Mouse (Mus musculus) lung, adult 2 months (tissue): Measurements from ENCODE around the gene Nek8. TPM values are rescaled to one million over a fixed set of nuclear protein-coding genes. Genes with fewer than 3 reads are reported as not detected.

Experiments
- DNase-seq: peaks from one replicate; pipeline ENCODE4 v3.0.0; 2022
- H3K4me1 ChIP-seq: fragments of 200-500 bp; 2 replicates; pipeline ENCODE4 v1.6.1; 2011; ENCODE audit warnings: low read length; ENCODE audit not compliant: control insufficient read depth, insufficient read depth
- H3K4me3 ChIP-seq: fragments of 200-500 bp; replicated peaks from 2 replicates; pipeline ENCODE3; 2011; ENCODE audit warnings: low read depth, mild to moderate bottlenecking, control low read depth, low read length; ENCODE audit errors: extremely low read depth
- CTCF ChIP-seq: fragments of 200-500 bp; IDR thresholded peaks from 2 replicates; pipeline ENCODE4 v1.5.1; 2011; ENCODE audit warnings: mild to moderate bottlenecking, low read length, control low read depth; ENCODE audit not compliant: insufficient read depth
- POLR2A ChIP-seq: fragments of 200-500 bp; IDR thresholded peaks from 2 replicates; pipeline ENCODE4 v1.6.1; 2011; ENCODE audit warnings: low read depth, mild to moderate bottlenecking, control low read depth, low read length, borderline replicate concordance; ENCODE audit errors: extremely low read depth
- WGBS: fragments of 180-500 bp; shearing (Covaris S2); methylation state at CpG from one replicate; pipeline ENCODE4 v1.1.7; 2018; 5-methylcytosine and 5-hydroxymethylcytosine counted together
- polyA plus RNA-seq: library from polyadenylated mRNA; depleted of rRNA; stranded (reverse); fragments of >200 nt; gene quantifications from 2 replicates; pipeline ENCODE4 v1.2.3, GENCODE M21; 2012

Gene Nek8
- polyA plus RNA-seq, 1 experiment, result 18.9 TPM

- 0% methylated on average over 10 of the region's 10 CpGs for WGBS
- TF ChIP-seq POLR2A (no peak), CTCF (no peak)
- no peak for DNase-seq
- Histone ChIP-seq H3K4me1 (peaks cover 3% of the 10 kb centered on the region; the same call in 1 of the 2 replicates), H3K4me3 (peak overlapping the region; percentile 29)
Observed at GRCm38 (mm10) chr11:78177437-78177836, 962 bp upstream of the Nek8 start.

GRCm38 (mm10) chr11:78176905-78177331, 443 bp upstream of the Nek8 start:
- H3K4me1 ChIP-seq, result peaks cover 3% of the 10 kb centered on the region; the same call in 1 of the 2 replicates
- TF ChIP-seq CTCF, result no peak
- no peak for TF ChIP-seq POLR2A
- peak overlapping the region; percentile 96 for H3K4me3 ChIP-seq
- under 1% methylated on average over 23 of the region's 23 CpGs for WGBS
- no peak for DNase-seq

GRCm38 (mm10) chr11:78175771-78176401, 589 bp downstream of the Nek8 start:
- TF ChIP-seq CTCF, result no peak
- TF ChIP-seq POLR2A, result no peak
- no peak for DNase-seq
- Histone ChIP-seq H3K4me1 (peaks cover 3% of the 10 kb centered on the region; the same call in 1 of the 2 replicates), H3K4me3 (peak overlapping the region; percentile 18)
- WGBS, result 6% methylated on average over 10 of the region's 10 CpGs

- H3K4me1 ChIP-seq, result peaks cover 3% of the 10 kb centered on the region; the same call in 1 of the 2 replicates
- WGBS, result 82% methylated on average over 3 of the region's 3 CpGs
- TF ChIP-seq POLR2A (no peak), CTCF (no peak)
- no peak overlapping the region for H3K4me3 ChIP-seq
- no peak for DNase-seq
Observed at GRCm38 (mm10) chr11:78174506-78174905, 2.0 kb downstream of the Nek8 start.

- TF ChIP-seq POLR2A (no peak), CTCF (no peak)
- no peak for DNase-seq
- WGBS, result 76% methylated on average over 19 of the region's 19 CpGs
- peaks cover 3% of the 10 kb centered on the region; the same call in 1 of the 2 replicates for H3K4me1 ChIP-seq
- H3K4me3 ChIP-seq, result no peak overlapping the region
Observed at GRCm38 (mm10) chr11:78172748-78173383, 3.6 kb downstream of the Nek8 start.

GRCm38 (mm10) chr11:78172034-78172747, 4.3 kb downstream of the Nek8 start:
- WGBS, result 86% methylated on average over 16 of the region's 16 CpGs
- TF ChIP-seq POLR2A (no peak), CTCF (no peak)

GRCm38 (mm10) chr11:78171328-78171727, 5.1 kb downstream of the Nek8 start:
- peak; percentile 3 for DNase-seq
- TF ChIP-seq CTCF (0 out of 2 replicates have a peak, but pooled peaks have one; percentile 19), POLR2A (no peak)
- Histone ChIP-seq H3K4me3 (no peak overlapping the region), H3K4me1 (peaks cover 3% of the 10 kb centered on the region; the same call in 1 of the 2 replicates)
- 74% methylated on average over 4 of the region's 4 CpGs for WGBS

More at GRCm38 (mm10) chr11:78172034-78172747, 4.3 kb downstream of the Nek8 start:
- Histone ChIP-seq H3K4me3 (no peak overlapping the region), H3K4me1 (peaks cover 3% of the 10 kb centered on the region; the same call in 1 of the 2 replicates)
- peak; percentile 3 for DNase-seq

- TF ChIP-seq POLR2A (no peak), CTCF (no peak)
- DNase-seq, result no peak
- 87% methylated on average over 15 of the region's 15 CpGs for WGBS
- Histone ChIP-seq H3K4me3 (no peak overlapping the region), H3K4me1 (no peaks in the 10 kb centered on the region)
Observed at GRCm38 (mm10) chr11:78170306-78170705, 6.2 kb downstream of the Nek8 start.

- Histone ChIP-seq H3K4me3 (peak overlapping the region; percentile 6), H3K4me1 (peaks cover 5% of the 10 kb centered on the region; the same call in 1 of the 2 replicates)
- WGBS, result 51% methylated on average over 19 of the region's 19 CpGs
- no peak for TF ChIP-seq POLR2A
- no peak for TF ChIP-seq CTCF
- DNase-seq, result no peak
Observed at GRCm38 (mm10) chr11:78168541-78169468, 7.7 kb downstream of the Nek8 start.
